Mouse (Mus musculus) ovary, adult 18-20 months (tissue): ENCODE measurements around the gene Nmral1.
A peak's percentile ranks its signal among the peaks of the same experiment; 100 is the strongest.
"Not testable (repeated sequence)": the region's sequence is repeated elsewhere in the genome, so short reads cannot be mapped to it uniquely, and the experiment has no call there.

Experiments used
- DNase-seq: peaks from one replicate; pipeline ENCODE4 v3.0.0; 2022; ENCODE audit warnings: low spot score, mixed read lengths

Gene Nmral1

DNA sequence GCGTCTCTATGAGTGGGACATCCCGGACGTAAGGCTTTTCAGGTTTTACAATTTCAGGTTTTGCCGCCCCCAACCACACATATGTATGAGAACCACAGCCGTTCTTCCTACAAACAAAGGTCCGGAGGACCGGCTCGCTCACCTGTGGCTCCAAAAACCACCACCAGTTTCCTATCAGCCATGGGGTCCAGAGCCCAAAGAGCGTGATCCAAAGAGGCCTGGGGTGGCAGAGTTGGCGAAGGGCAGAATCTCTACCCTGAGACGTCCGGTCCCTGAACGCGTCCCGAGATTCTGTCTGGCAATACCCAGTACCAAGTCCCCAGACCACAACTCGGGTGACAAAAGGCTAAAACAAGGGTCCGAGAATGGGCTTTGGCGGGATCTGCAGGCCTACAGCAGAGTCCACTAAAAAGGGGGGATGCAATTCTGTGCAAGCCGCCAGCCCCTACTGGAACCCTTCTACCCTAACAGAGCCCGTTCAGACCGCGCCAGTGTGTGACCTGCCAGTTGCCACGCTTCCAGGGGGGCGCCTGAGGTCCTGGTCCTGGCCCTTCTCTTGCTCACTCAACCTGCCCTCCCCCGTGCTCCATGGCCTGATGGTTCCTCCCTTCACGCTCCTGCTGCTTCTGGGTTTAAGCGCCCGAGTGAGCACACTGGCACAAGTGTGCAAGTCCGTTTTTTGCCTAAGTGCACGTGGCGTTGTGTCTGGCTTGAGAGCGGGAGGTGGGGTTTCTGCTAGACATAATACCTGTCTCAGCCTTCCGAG, at the start of gene Nmral1:
Gene Nmral1 (minus strand): TSS at position 604 of the 766 bp plus-strand sequence.
- peak; percentile 19 for DNase-seq

GRCm38 (mm10) chr16:4768719-4769118, 49.6 kb upstream of the Nmral1 start:
- no peak for DNase-seq

DNA sequence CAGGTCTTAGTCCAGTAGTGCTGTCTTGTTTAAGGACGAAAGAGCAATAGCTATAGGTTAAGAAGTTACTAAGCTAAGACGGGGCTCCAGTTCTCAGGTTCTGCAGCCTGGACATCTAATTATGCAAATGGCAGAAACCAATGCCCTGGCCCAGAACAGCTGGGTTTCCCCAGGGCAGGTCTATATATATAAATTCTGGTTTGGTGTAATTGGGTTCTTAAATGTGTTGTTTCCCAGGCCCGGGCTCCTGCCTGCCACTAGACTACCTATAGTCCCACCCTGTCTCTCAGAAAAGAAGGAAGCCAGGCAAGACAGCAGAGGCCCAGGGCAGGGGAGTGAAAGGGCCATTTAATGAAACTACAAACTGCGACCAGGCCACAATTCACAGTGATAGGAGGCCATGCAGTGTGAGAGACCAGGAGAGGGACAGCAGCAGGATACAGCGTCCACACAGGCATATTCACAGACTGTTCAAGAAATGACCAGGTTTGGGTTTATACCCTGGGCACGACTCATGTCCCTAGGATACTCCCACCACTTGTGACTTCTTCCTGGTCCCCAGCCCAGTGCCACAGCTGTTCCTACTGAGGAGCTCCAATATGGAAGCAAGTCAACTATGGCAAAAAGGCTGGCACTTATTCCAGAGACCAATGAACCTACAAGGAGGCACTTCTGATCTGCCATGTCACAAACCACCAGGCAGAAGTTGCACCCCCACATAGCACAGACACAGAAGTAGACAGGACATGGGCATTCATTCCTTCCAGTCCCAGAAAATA, 48.0 kb upstream of the Nmral1 start:
- no peak for DNase-seq

DNA sequence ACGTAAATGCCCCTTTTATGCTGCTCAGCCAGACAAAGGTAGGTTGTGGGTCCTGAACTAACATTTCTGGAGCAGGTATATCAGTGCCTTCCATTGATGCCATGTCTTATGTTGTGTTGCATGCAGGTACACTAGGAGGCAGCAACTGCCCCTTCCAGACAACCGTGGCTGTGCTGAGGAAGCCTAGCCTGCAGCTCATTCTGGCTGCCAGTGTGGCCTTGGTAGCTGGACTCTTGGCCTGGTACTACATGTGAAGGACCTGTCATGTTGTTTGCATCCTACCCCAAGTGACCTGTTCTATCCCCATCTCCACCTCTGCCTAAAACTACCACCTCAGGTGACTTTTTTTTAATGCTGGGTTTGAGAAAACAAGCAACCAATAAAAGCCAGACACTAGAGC, 46.7 kb upstream of the Nmral1 start:
- no peak for DNase-seq

- peak; percentile 15 for DNase-seq
Observed at GRCm38 (mm10) chr16:4763276-4763675, 44.1 kb upstream of the Nmral1 start.

DNA sequence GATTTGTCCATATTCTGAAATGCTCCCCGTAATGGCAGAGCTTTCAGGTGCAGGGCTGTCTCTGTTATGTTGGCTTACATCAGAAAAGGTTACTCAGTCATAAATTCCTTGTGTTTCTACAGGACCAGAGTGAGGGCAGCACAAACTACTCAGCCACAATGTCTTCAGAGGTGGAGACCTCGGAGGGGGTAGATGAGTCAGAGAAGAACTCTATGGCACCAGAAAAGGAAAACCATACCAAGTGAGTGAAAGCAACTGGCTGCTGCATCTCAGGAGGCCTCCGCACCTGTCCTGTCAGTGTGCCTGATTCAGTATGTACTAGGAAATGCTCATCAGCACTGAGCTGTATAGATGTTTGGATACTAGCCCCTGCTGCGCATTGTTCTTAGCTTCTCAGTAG, 43.3 kb upstream of the Nmral1 start:
- DNase-seq: no peak

GRCm38 (mm10) chr16:4756660-4757335, 37.6 kb upstream of the Nmral1 start:
- not testable (repeated sequence) for DNase-seq

DNA sequence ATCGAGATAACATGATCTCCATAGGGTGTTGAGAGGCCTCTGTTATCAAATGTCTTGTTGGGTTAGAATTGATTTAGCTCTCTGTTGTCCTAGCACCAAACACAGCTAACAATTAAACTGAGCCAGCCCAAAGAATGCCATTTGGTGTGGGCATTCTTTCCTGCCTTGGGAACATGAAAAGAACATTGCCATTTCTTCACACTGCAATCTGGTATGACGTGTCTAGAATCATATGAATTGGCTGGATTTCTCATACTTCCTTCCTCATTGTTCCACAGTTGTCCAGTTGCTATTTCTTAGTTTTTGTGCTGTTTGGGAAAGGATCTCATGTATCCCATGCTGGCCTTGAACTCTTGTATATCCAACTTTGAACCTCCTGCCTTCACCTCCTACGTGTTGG, 34.9 kb upstream of the Nmral1 start:
- no peak for DNase-seq

GRCm38 (mm10) chr16:4752155-4752554, 33.0 kb upstream of the Nmral1 start:
- no peak for DNase-seq

DNA sequence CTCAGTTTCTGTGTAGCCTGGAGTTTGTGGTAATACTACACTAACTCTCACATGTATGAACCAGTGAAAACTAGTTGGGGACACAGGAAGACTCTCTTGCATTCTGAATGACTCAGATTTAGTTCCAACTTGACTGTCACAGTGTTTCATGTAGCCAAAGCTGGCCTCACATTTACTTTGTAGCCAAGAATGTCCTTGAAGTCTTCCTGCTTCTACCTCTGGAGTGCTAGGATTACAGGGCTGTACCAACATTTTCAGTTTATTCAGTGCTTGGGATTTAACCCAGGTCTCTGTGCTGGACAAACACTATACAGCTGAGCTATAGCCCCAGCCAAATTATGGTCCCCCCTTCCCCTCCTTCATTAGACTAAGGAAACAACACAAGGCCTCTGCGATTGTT, 23.0 kb upstream of the Nmral1 start:
- no peak for DNase-seq

DNA sequence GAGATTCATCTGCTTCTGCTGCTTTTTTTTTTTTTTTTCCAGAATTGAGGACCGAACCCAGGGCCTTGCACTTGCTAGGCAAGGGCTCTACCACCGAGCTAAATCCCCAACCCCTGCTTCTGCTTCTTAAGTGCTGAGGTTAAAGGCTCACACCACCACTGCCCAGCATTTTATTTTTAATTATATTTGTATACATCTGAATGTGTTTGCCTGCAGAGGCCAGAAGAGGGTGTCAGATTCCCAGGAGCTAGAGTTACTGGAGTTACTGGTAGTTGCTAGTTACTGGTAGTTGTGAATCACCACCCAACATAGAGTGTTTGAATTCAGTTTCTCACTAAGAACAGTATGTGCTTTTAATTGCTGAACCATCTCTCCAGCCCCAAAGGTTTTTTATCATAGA, 20.8 kb upstream of the Nmral1 start:
- no peak for DNase-seq

- no peak for DNase-seq
Observed at GRCm38 (mm10) chr16:4736262-4736661, 17.1 kb upstream of the Nmral1 start.

GRCm38 (mm10) chr16:4730776-4731358, 11.7 kb upstream of the Nmral1 start:
- DNase-seq: no peak

DNA sequence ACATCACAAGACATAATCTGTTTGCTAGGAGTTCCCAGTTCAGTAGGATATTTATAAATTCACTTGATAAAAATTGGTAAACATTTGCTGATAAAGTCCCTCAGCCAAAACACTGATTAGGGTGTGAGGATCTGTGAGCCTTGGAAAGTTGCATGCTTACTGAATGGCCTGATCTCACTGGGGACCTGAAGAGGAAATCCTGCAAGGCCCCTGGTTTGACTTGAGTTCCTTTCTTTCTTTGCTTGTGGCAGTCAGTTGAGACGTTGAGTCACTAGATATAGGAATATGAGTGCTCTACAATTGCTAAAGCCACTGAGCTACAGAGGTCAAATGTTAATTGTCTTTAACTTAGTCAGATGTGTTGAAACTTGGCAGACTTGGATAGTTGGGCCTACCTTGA, 8.8 kb upstream of the Nmral1 start:
- no peak for DNase-seq

- no peak for DNase-seq
Observed at GRCm38 (mm10) chr16:4727526-4727925, 8.4 kb upstream of the Nmral1 start.

GRCm38 (mm10) chr16:4726528-4727128, 7.5 kb upstream of the Nmral1 start:
- no peak for DNase-seq

DNA sequence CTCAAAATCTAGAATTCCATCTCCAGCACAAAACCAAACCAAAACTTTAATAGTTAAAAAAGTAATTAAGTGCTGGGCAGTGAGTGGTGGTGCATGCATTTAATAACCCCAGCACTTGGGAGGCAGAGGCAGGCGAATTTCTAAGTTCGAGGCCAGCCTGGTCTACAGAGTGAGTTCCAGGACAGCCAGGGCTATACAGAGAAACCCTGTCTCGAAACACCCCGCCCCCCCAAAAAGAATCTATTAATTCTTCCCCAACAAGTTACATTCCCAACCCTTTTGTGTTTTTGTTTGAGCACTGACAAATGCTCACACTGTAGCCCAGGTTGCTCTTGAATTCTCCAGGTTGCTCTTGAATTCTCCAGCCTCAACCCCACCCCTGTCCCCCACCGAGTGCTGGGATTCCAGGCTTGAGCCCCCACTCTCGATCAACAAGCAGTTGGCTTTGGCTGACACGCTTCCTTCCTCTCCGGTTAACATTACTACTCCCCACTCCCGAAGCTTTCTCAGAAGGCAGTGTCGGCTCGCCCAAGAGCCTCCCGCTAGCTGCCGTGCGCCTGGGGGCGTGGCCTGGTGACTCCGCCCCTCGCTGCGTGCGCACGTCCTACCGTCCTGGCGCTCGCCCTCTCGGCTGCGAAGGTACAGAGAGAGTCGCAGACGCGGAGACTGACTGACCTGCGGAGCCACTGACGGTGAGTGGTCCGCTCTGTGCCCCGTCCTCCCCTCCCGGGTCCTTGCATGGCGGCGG, 6.8 kb upstream of the Nmral1 start, which contains the start of gene Hmox2:
Gene Hmox2 (plus strand): TSS at position 582 of the 748 bp plus-strand sequence.
- peak; percentile 86 for DNase-seq

- no peak for DNase-seq
Observed at GRCm38 (mm10) chr16:4725266-4725665, 6.1 kb upstream of the Nmral1 start.

GRCm38 (mm10) chr16:4722915-4723209, 3.7 kb upstream of the Nmral1 start:
- DNase-seq: no peak

GRCm38 (mm10) chr16:4722128-4722914, 3.2 kb upstream of the Nmral1 start:
- no peak for DNase-seq

- no peak for DNase-seq
Observed at GRCm38 (mm10) chr16:4717866-4718265, 1.3 kb downstream of the Nmral1 start.
